Mouse (Mus musculus): ENCODE results near the gene Spon2.

Gene Spon2

GRCm38 (mm10) chr5:33218746-33219449 is 643 bp upstream of the Spon2 start:
- DNase-seq (ENCODE audit: low spot score in 2 of 2), result no peak

GRCm38 (mm10) chr5:33217663-33218062 is 592 bp downstream of the Spon2 start:
- DNase-seq (ENCODE audit: low spot score in 2 of 2), result no peak

- no peak for DNase-seq (ENCODE audit: low spot score in 2 of 2)
Observed at GRCm38 (mm10) chr5:33214723-33215122, 3.5 kb downstream of the Spon2 start.

GRCm38 (mm10) chr5:33211254-33211653 is 7.0 kb downstream of the Spon2 start:
- DNase-seq (ENCODE audit: low spot score in 2 of 2), result no peak

GRCm38 (mm10) chr5:33210515-33210914 is 7.7 kb downstream of the Spon2 start:
- no peak for DNase-seq (ENCODE audit: low spot score in 2 of 2)

GRCm38 (mm10) chr5:33208533-33209245 is 9.6 kb downstream of the Spon2 start:
- no peak for DNase-seq (ENCODE audit: low spot score in 2 of 2)

GRCm38 (mm10) chr5:33207136-33207535 is 11.1 kb downstream of the Spon2 start:
- DNase-seq (ENCODE audit: low spot score in 2 of 2), result no peak

GRCm38 (mm10) chr5:33206328-33206727 is 11.9 kb downstream of the Spon2 start:
- DNase-seq (ENCODE audit: low spot score in 2 of 2), result no peak

- DNase-seq (ENCODE audit: low spot score in 2 of 2), result no peak
Observed at GRCm38 (mm10) chr5:33204284-33204683, 14.0 kb downstream of the Spon2 start.

- DNase-seq (ENCODE audit: low spot score in 2 of 2), result peak; percentile 68
Observed at GRCm38 (mm10) chr5:33203691-33204242, 14.5 kb downstream of the Spon2 start.

GRCm38 (mm10) chr5:33203171-33203565 is 15.1 kb downstream of the Spon2 start:
- DNase-seq (ENCODE audit: low spot score in 2 of 2), result no peak

GRCm38 (mm10) chr5:33202516-33203170 is 15.6 kb downstream of the Spon2 start:
- DNase-seq (ENCODE audit: low spot score in 2 of 2), result no peak

- DNase-seq (ENCODE audit: low spot score in 2 of 2), result no peak
Observed at GRCm38 (mm10) chr5:33201697-33202096, 16.6 kb downstream of the Spon2 start.

GRCm38 (mm10) chr5:33200071-33200470 is 18.2 kb downstream of the Spon2 start:
- DNase-seq (ENCODE audit: low spot score in 2 of 2), result no peak

- no peak for DNase-seq (ENCODE audit: low spot score in 2 of 2)
Observed at GRCm38 (mm10) chr5:33195246-33195852, 22.9 kb downstream of the Spon2 start.

- no peak for DNase-seq (ENCODE audit: low spot score in 2 of 2)
Observed at GRCm38 (mm10) chr5:33193567-33193966, 24.7 kb downstream of the Spon2 start.
